Mouse (Mus musculus): ENCODE results near the gene Ptcd2. TPM values are rescaled to one million over a fixed set of nuclear protein-coding genes. Genes with fewer than 3 reads are reported as not detected.

The Ptcd2 gene
- total RNA-seq, 2 experiments from 2014 or later: 7.0 to 8.4 TPM

Other genes starting within 250 kb of the Ptcd2 start
- 1.1 TPM in 1 of 2 replicates, not detected in the other for gene Zfp366, start 159.9 kb downstream of the Ptcd2 start, total RNA-seq (2015; ENCODE audit: low replicate concordance)
- gene Zfp366, start 159.9 kb downstream of the Ptcd2 start, total RNA-seq (2017; ENCODE audit: low replicate concordance): 0.13 TPM in 1 of 2 replicates, not detected in the other
- 1.8 TPM in 1 of 2 replicates, not detected in the other for gene Mrps27, start 81 bp upstream of the Ptcd2 start, total RNA-seq (2015; ENCODE audit: low replicate concordance)
- gene Mrps27, start 81 bp upstream of the Ptcd2 start, total RNA-seq (2017; ENCODE audit: low replicate concordance): 1.0 and 1.7 TPM in 2 replicates
- not detected in 2 replicates for gene Map1b, start 171.8 kb upstream of the Ptcd2 start, total RNA-seq (2015; ENCODE audit: low replicate concordance)
- gene Map1b, start 171.8 kb upstream of the Ptcd2 start, total RNA-seq (2017; ENCODE audit: low replicate concordance): 0.13 TPM in 1 of 2 replicates, not detected in the other